Comparison of ENCODE assay signal across 18 mouse cellular contexts in genomic region chr13:101914132-101914531, GRCm38 (mm10).
A peak's percentile ranks its signal among the peaks of the same experiment; 100 is the strongest.
DNase-seq lines count a peak whose midpoint lies in the region; ATAC-seq and TF ChIP-seq lines count a peak whose summit lies in the region.
"Had no signal": no experiment of that assay in that cellular context is flagged by ENCODE, and none has a peak within 500 bp of the region (broad histone marks: within the 10 kb centered on the region; RNA-seq: fewer than 3 reads in every experiment).

No protein-coding gene starts in this region.

- peak overlapping the region; percentile 72; the same call in 1 of the 2 replicates for H3K27ac ChIP-seq in heart, embryonic 15.5 days
- peak overlapping the region; percentile 8; the same call in 1 of the 2 replicates for H3K27ac ChIP-seq in liver, postnatal 0 days (ENCODE audit: low read depth)
- peak overlapping the region; percentile 27; the same call in 1 of the 2 replicates for H3K27ac ChIP-seq in intestine, embryonic 15.5 days
- H3K27ac ChIP-seq: embryonic facial prominence, embryonic 10.5 days; hindbrain, embryonic 10.5 days; hindbrain, postnatal 0 days; limb, embryonic 10.5 days; liver, embryonic 13.5 days; midbrain, embryonic 10.5 days had no signal

- no peaks in the 10 kb centered on the region for H3K9me3 ChIP-seq in heart, embryonic 15.5 days (replicated peaks)
- H3K9me3 ChIP-seq in liver, postnatal 0 days (ENCODE audit: low read length) = no peaks in the 10 kb centered on the region
- H3K9me3 ChIP-seq in intestine, embryonic 15.5 days = no peaks in the 10 kb centered on the region
- H3K9me3 ChIP-seq: embryonic facial prominence, embryonic 10.5 days; hindbrain, embryonic 10.5 days; limb, embryonic 10.5 days; liver, embryonic 13.5 days; lung, embryonic 15.5 days; midbrain, embryonic 10.5 days had no signal

- no peak overlapping the region for H3K9ac ChIP-seq in heart, embryonic 15.5 days
- H3K9ac ChIP-seq in liver, postnatal 0 days (replicated peaks) = no peak overlapping the region
- H3K9ac ChIP-seq in intestine, embryonic 15.5 days = no peak overlapping the region
- H3K9ac ChIP-seq: liver, embryonic 13.5 days; lung, embryonic 15.5 days had no signal

- H3K4me1 ChIP-seq in heart, embryonic 15.5 days (replicated peaks) = peaks cover 28% of the 10 kb centered on the region
- peaks cover 13% of the 10 kb centered on the region for H3K4me1 ChIP-seq in liver, postnatal 0 days (ENCODE audit: insufficient read depth)
- peaks cover 19% of the 10 kb centered on the region for H3K4me1 ChIP-seq in intestine, embryonic 15.5 days (replicated peaks)
- H3K4me1 ChIP-seq: embryonic facial prominence, embryonic 10.5 days; limb, embryonic 10.5 days had no signal

- no peaks in the 10 kb centered on the region for H3K27me3 ChIP-seq in heart, embryonic 15.5 days
- no peaks in the 10 kb centered on the region for H3K27me3 ChIP-seq in liver, postnatal 0 days (ENCODE audit: insufficient read depth, low read length)
- H3K27me3 ChIP-seq in intestine, embryonic 15.5 days (replicated peaks) = no peaks in the 10 kb centered on the region
- H3K27me3 ChIP-seq: liver, embryonic 13.5 days; lung, embryonic 15.5 days had no signal

- no peak overlapping the region for H3K4me3 ChIP-seq in heart, embryonic 15.5 days
- H3K4me3 ChIP-seq in liver, postnatal 0 days (ENCODE audit: low read depth, low read length) = no peak overlapping the region
- no peak overlapping the region for H3K4me3 ChIP-seq in intestine, embryonic 15.5 days (replicated peaks)
- H3K4me3 ChIP-seq: embryonic facial prominence, embryonic 10.5 days; hindbrain, embryonic 10.5 days; limb, embryonic 10.5 days; liver, embryonic 13.5 days; lung, embryonic 15.5 days; midbrain, embryonic 10.5 days had no signal

- TF ChIP-seq CTCF in liver, postnatal 0 days (IDR thresholded peaks at IDR 0.05; ENCODE audit: low read depth) = no peak

- ATAC-seq in heart, embryonic 15.5 days (replicated peaks; ENCODE audit: insufficient number of reproducible peaks, insufficient read depth, low FRiP score, low read depth) = no peak
- ATAC-seq in liver, postnatal 0 days = no peak
- ATAC-seq in intestine, embryonic 15.5 days = no peak
- ATAC-seq: hindbrain, postnatal 0 days had no signal

- TF ChIP-seq EP300 in liver, postnatal 0 days (IDR thresholded peaks at IDR 0.05; ENCODE audit: low read depth) = no peak

- no peak overlapping the region for H3K4me2 ChIP-seq in heart, embryonic 15.5 days
- no peak overlapping the region for H3K4me2 ChIP-seq in liver, postnatal 0 days (ENCODE audit: low read depth, low read length)
- no peak overlapping the region; the same call in 1 of the 2 replicates for H3K4me2 ChIP-seq in intestine, embryonic 15.5 days (replicated peaks)
- H3K4me2 ChIP-seq: liver, embryonic 13.5 days; lung, embryonic 15.5 days had no signal

- no peaks in the 10 kb centered on the region for H3K36me3 ChIP-seq in heart, embryonic 15.5 days
- no peaks in the 10 kb centered on the region for H3K36me3 ChIP-seq in liver, postnatal 0 days (replicated peaks; ENCODE audit: insufficient read depth, low read length)
- no peaks in the 10 kb centered on the region for H3K36me3 ChIP-seq in intestine, embryonic 15.5 days
- H3K36me3 ChIP-seq: embryonic facial prominence, embryonic 10.5 days; hindbrain, embryonic 10.5 days; limb, embryonic 10.5 days; liver, embryonic 13.5 days; lung, embryonic 15.5 days; midbrain, embryonic 10.5 days had no signal

- intact Hi-C loops in heart, postnatal 14 days (cut with DNase I) = loop anchor here (10.0 kb wide), 1 partner anchor 179 kb away; no protein-coding TSS in a partner anchor

- 89% methylated on average over 4 of the region's 4 CpGs for WGBS in heart, embryonic 15.5 days
- WGBS in liver, postnatal 0 days (ENCODE audit: insufficient replicate concordance) = 61% methylated on average over 4 of the region's 4 CpGs
- WGBS in intestine, embryonic 15.5 days = 67% methylated on average over 4 of the region's 4 CpGs

- DNase-seq in heart, postnatal 14 days = no peak
- no peak for DNase-seq in liver, postnatal 0 days
- no peak for DNase-seq in liver
- DNase-seq in right cerebral cortex, postnatal 36 days (ENCODE audit: low spot score in 2 of 2) = no peak
- DNase-seq in thymus, postnatal 14 days = no peak
- DNase-seq: adrenal gland, adult 2 months; cerebellum, adult 8-10 months; liver, embryonic 13.5 days; retina, postnatal 1 day; thymus, adult 18-20 months had no signal

Comparison
In these comparisons a context has a peak if more than half of its experiments do, and no peak if none do; other contexts are left out.
1. H3K27ac ChIP-seq: peak in every context shown above with its lines; median percentile 72 in heart, embryonic 15.5 days; 27 in intestine, embryonic 15.5 days; 8 in liver, postnatal 0 days.